Comparison of ENCODE assay signal across 8 mouse cellular contexts in the genomic region with DNA sequence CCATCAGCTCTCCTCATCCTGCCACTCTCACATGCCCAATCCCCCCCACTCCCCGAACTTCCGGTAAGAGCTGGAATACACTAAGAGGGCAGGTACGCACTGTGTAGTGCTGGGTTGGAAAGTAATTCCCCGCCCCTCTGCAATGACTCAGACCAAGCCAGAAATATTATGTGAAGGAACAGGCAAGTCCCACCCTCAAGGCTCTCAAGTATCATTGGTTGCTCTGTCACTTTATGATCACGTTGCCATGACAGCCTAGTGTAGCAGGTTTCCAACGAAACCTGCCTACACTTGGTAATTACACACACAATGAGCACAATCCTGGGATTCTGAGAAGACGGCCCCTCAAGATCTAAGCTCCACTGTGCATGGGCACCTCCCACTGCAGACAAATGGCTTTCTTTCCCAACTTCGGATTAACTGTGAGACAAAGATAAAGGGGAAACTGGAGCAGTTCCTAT. TPM values are rescaled to one million over a fixed set of nuclear protein-coding genes. Genes with fewer than 3 reads are reported as not detected.
A peak's percentile ranks its signal among the peaks of the same experiment; 100 is the strongest.
DNase-seq lines count a peak whose midpoint lies in the region; ATAC-seq and TF ChIP-seq lines count a peak whose summit lies in the region.

No protein-coding gene starts in this region.

- peak overlapping the region; percentile 4; the same call in 1 of the 2 replicates for H3K4me2 ChIP-seq in liver, embryonic 12.5 days
- H3K4me2 ChIP-seq in hindbrain, embryonic 15.5 days, result peak overlapping the region; percentile 74
- no peak overlapping the region for H3K4me2 ChIP-seq in liver, postnatal 0 days (ENCODE audit: low read depth, low read length)
- peak overlapping the region; percentile 66 for H3K4me2 ChIP-seq in neural tube, embryonic 14.5 days (ENCODE audit: low read depth, low read length)

- H3K9me3 ChIP-seq in liver, embryonic 12.5 days (replicated peaks), result no peaks in the 10 kb centered on the region
- no peaks in the 10 kb centered on the region for H3K9me3 ChIP-seq in embryonic facial prominence, embryonic 10.5 days
- no peaks in the 10 kb centered on the region for H3K9me3 ChIP-seq in hindbrain, embryonic 15.5 days
- no peaks in the 10 kb centered on the region for H3K9me3 ChIP-seq in liver, postnatal 0 days (ENCODE audit: low read length)
- H3K9me3 ChIP-seq in neural tube, embryonic 14.5 days (ENCODE audit: control insufficient read depth, low read length), result no peaks in the 10 kb centered on the region

- 0 out of 2 replicates have a peak, but pooled peaks cover 2% of the 10 kb centered on the region for H3K36me3 ChIP-seq in liver, embryonic 12.5 days
- H3K36me3 ChIP-seq in embryonic facial prominence, embryonic 10.5 days (replicated peaks), result peaks cover 15% of the 10 kb centered on the region
- no peaks in the 10 kb centered on the region for H3K36me3 ChIP-seq in hindbrain, embryonic 15.5 days
- H3K36me3 ChIP-seq in liver, postnatal 0 days (replicated peaks; ENCODE audit: insufficient read depth, low read length), result no peaks in the 10 kb centered on the region
- no peaks in the 10 kb centered on the region for H3K36me3 ChIP-seq in neural tube, embryonic 14.5 days (ENCODE audit: control insufficient read depth, insufficient read depth, low read length)

- TF ChIP-seq CTCF in liver, postnatal 0 days (IDR thresholded peaks at IDR 0.05; ENCODE audit: low read depth), result no peak

- 60% methylated on average over 8 of the region's 8 CpGs for WGBS in liver, embryonic 12.5 days (ENCODE audit: insufficient replicate concordance)
- 74% methylated on average over 8 of the region's 8 CpGs for WGBS in embryonic facial prominence, embryonic 10.5 days
- WGBS in hindbrain, embryonic 15.5 days, result 42% methylated on average over 8 of the region's 8 CpGs
- 51% methylated on average over 8 of the region's 8 CpGs for WGBS in liver, postnatal 0 days (ENCODE audit: insufficient replicate concordance)
- 24% methylated on average over 8 of the region's 8 CpGs for WGBS in neural tube, embryonic 14.5 days

- TF ChIP-seq EP300 in liver, postnatal 0 days (IDR thresholded peaks at IDR 0.05; ENCODE audit: low read depth), result no peak

- H3K27ac ChIP-seq in liver, embryonic 12.5 days, result no peak overlapping the region
- peak overlapping the region; percentile 21; the same call in 1 of the 2 replicates for H3K27ac ChIP-seq in embryonic facial prominence, embryonic 10.5 days (replicated peaks)
- H3K27ac ChIP-seq in hindbrain, embryonic 15.5 days (replicated peaks), result peak overlapping the region; percentile 94
- H3K27ac ChIP-seq in liver, postnatal 0 days (ENCODE audit: low read depth), result peak overlapping the region; percentile 53
- H3K27ac ChIP-seq in neural tube, embryonic 14.5 days (ENCODE audit: low read depth, low read length), result peak overlapping the region; percentile 74

- ATAC-seq in liver, embryonic 12.5 days, result peak; percentile 23; the same call in 1 of the 2 replicates
- peak; percentile 54 for ATAC-seq in hindbrain, embryonic 15.5 days (ENCODE audit: low FRiP score, low read depth)
- ATAC-seq in liver, postnatal 0 days, result no peak
- peak; percentile 75 for ATAC-seq in neural tube, embryonic 14.5 days (ENCODE audit: low read depth)

- DNase-seq in liver, result no peak
- DNase-seq in embryonic facial prominence, embryonic 10.5 days (ENCODE audit: low spot score), result no peak
- DNase-seq in liver, postnatal 0 days, result no peak
- DNase-seq in spleen, adult 12 weeks (ENCODE audit: low spot score), result no peak
- no peak for DNase-seq in embryo, embryonic 11 days

- no peaks in the 10 kb centered on the region for H3K27me3 ChIP-seq in liver, embryonic 12.5 days (replicated peaks)
- no peaks in the 10 kb centered on the region for H3K27me3 ChIP-seq in embryonic facial prominence, embryonic 10.5 days (replicated peaks; ENCODE audit: low read depth, poor library complexity, severe bottlenecking)
- H3K27me3 ChIP-seq in hindbrain, embryonic 15.5 days, result no peaks in the 10 kb centered on the region
- H3K27me3 ChIP-seq in liver, postnatal 0 days (ENCODE audit: insufficient read depth, low read length), result no peaks in the 10 kb centered on the region
- H3K27me3 ChIP-seq in neural tube, embryonic 14.5 days (ENCODE audit: control insufficient read depth, insufficient read depth, low read length), result no peaks in the 10 kb centered on the region

- no peak overlapping the region for H3K4me3 ChIP-seq in liver, embryonic 12.5 days
- peak overlapping the region; percentile 31; the same call in 1 of the 2 replicates for H3K4me3 ChIP-seq in embryonic facial prominence, embryonic 10.5 days
- peak overlapping the region; percentile 46 for H3K4me3 ChIP-seq in hindbrain, embryonic 15.5 days
- H3K4me3 ChIP-seq in liver, postnatal 0 days (ENCODE audit: low read depth, low read length), result no peak overlapping the region
- peak overlapping the region; percentile 54 for H3K4me3 ChIP-seq in neural tube, embryonic 14.5 days (ENCODE audit: low read depth, low read length)

- no peak overlapping the region for H3K9ac ChIP-seq in liver, embryonic 12.5 days
- peak overlapping the region; percentile 59 for H3K9ac ChIP-seq in hindbrain, embryonic 15.5 days
- no peak overlapping the region for H3K9ac ChIP-seq in liver, postnatal 0 days (replicated peaks)
- H3K9ac ChIP-seq in neural tube, embryonic 14.5 days (replicated peaks; ENCODE audit: low read depth, low read length), result peak overlapping the region; percentile 50

- H3K4me1 ChIP-seq in liver, embryonic 12.5 days, result peaks cover 72% of the 10 kb centered on the region
- H3K4me1 ChIP-seq in embryonic facial prominence, embryonic 10.5 days, result peaks cover 73% of the 10 kb centered on the region
- peaks cover 68% of the 10 kb centered on the region for H3K4me1 ChIP-seq in hindbrain, embryonic 15.5 days (replicated peaks)
- peaks cover 54% of the 10 kb centered on the region for H3K4me1 ChIP-seq in liver, postnatal 0 days (ENCODE audit: insufficient read depth)
- peaks cover 47% of the 10 kb centered on the region for H3K4me1 ChIP-seq in neural tube, embryonic 14.5 days (ENCODE audit: control insufficient read depth, insufficient read depth, low read length)

RNA-seq across cellular contexts. Expression of a gene that starts 22.0 kb away (rescaled TPM):
- 2.9 and 3.2 TPM in 2 replicates for polyA plus RNA-seq in liver, embryonic 12.5 days (2016; fragmentation: Nextera tagmentation; extraction: Ambion mirVana)
- 6.4 and 6.8 TPM in 2 replicates for polyA plus RNA-seq in embryonic facial prominence, embryonic 10.5 days (2016; fragmentation: Nextera tagmentation; extraction: Ambion mirVana)
- 4.8 and 5.8 TPM in 2 replicates for polyA plus RNA-seq in hindbrain, embryonic 15.5 days (2015; fragmentation: Nextera tagmentation; extraction: Ambion mirVana)
- 1.6 and 1.8 TPM in 2 replicates for polyA plus RNA-seq in liver, postnatal 0 days (2015; fragmentation: Nextera tagmentation; extraction: Ambion mirVana)
- 4.9 and 5.4 TPM in 2 replicates for polyA plus RNA-seq in neural tube, embryonic 14.5 days (2014; fragmentation: Nextera tagmentation; extraction: Ambion mirVana)

RNA-seq across cellular contexts. Expression of a gene that starts 23.0 kb away (rescaled TPM):
- polyA plus RNA-seq in liver, embryonic 12.5 days (2016; fragmentation: Nextera tagmentation; extraction: Ambion mirVana), result 11.4 and 11.9 TPM in 2 replicates
- polyA plus RNA-seq in embryonic facial prominence, embryonic 10.5 days (2016; fragmentation: Nextera tagmentation; extraction: Ambion mirVana), result 29.8 and 31.8 TPM in 2 replicates
- 51.4 and 54.4 TPM in 2 replicates for polyA plus RNA-seq in hindbrain, embryonic 15.5 days (2015; fragmentation: Nextera tagmentation; extraction: Ambion mirVana)
- polyA plus RNA-seq in liver, postnatal 0 days (2015; fragmentation: Nextera tagmentation; extraction: Ambion mirVana), result 32.4 and 36.9 TPM in 2 replicates
- polyA plus RNA-seq in neural tube, embryonic 14.5 days (2014; fragmentation: Nextera tagmentation; extraction: Ambion mirVana), result 39.8 and 43.6 TPM in 2 replicates

RNA-seq across cellular contexts. Expression of a gene that starts 32.6 kb away (rescaled TPM):
- 19.3 and 21.1 TPM in 2 replicates for polyA plus RNA-seq in liver, embryonic 12.5 days (2016; fragmentation: Nextera tagmentation; extraction: Ambion mirVana)
- polyA plus RNA-seq in embryonic facial prominence, embryonic 10.5 days (2016; fragmentation: Nextera tagmentation; extraction: Ambion mirVana), result 32.2 and 32.5 TPM in 2 replicates
- polyA plus RNA-seq in hindbrain, embryonic 15.5 days (2015; fragmentation: Nextera tagmentation; extraction: Ambion mirVana), result 51.0 and 57.4 TPM in 2 replicates
- polyA plus RNA-seq in liver, postnatal 0 days (2015; fragmentation: Nextera tagmentation; extraction: Ambion mirVana), result 13.8 and 15.7 TPM in 2 replicates
- 58.1 and 65.9 TPM in 2 replicates for polyA plus RNA-seq in neural tube, embryonic 14.5 days (2014; fragmentation: Nextera tagmentation; extraction: Ambion mirVana)

RNA-seq across cellular contexts. Expression of a gene that starts 40.2 kb away (rescaled TPM):
- polyA plus RNA-seq in liver, embryonic 12.5 days (2016; fragmentation: Nextera tagmentation; extraction: Ambion mirVana), result 15.2 and 17.7 TPM in 2 replicates
- not detected in 2 replicates for polyA plus RNA-seq in embryonic facial prominence, embryonic 10.5 days (2016; fragmentation: Nextera tagmentation; extraction: Ambion mirVana)
- polyA plus RNA-seq in hindbrain, embryonic 15.5 days (2015; fragmentation: Nextera tagmentation; extraction: Ambion mirVana), result 0.73 and 1.2 TPM in 2 replicates
- polyA plus RNA-seq in liver, postnatal 0 days (2015; fragmentation: Nextera tagmentation; extraction: Ambion mirVana), result 411 and 419 TPM in 2 replicates
- 0.35 and 0.40 TPM in 2 replicates for polyA plus RNA-seq in neural tube, embryonic 14.5 days (2014; fragmentation: Nextera tagmentation; extraction: Ambion mirVana)

RNA-seq across cellular contexts. Expression of a gene that starts 46.6 kb away (rescaled TPM):
- polyA plus RNA-seq in liver, embryonic 12.5 days (2016; fragmentation: Nextera tagmentation; extraction: Ambion mirVana), result 36.2 and 40.6 TPM in 2 replicates
- 35.0 and 39.3 TPM in 2 replicates for polyA plus RNA-seq in embryonic facial prominence, embryonic 10.5 days (2016; fragmentation: Nextera tagmentation; extraction: Ambion mirVana)
- polyA plus RNA-seq in hindbrain, embryonic 15.5 days (2015; fragmentation: Nextera tagmentation; extraction: Ambion mirVana), result 156 and 160 TPM in 2 replicates
- polyA plus RNA-seq in liver, postnatal 0 days (2015; fragmentation: Nextera tagmentation; extraction: Ambion mirVana), result 30.1 and 32.2 TPM in 2 replicates
- 157 and 198 TPM in 2 replicates for polyA plus RNA-seq in neural tube, embryonic 14.5 days (2014; fragmentation: Nextera tagmentation; extraction: Ambion mirVana)

Comparison
In these comparisons a context has a peak if more than half of its experiments do, and no peak if none do; other contexts are left out.
1. H3K4me3 ChIP-seq: peak in embryonic facial prominence, embryonic 10.5 days (single experiment), hindbrain, embryonic 15.5 days (single experiment) and neural tube, embryonic 14.5 days (single experiment); none in liver, embryonic 12.5 days (single experiment) and liver, postnatal 0 days (single experiment).
2. H3K9ac ChIP-seq: peak in hindbrain, embryonic 15.5 days (single experiment) and neural tube, embryonic 14.5 days (single experiment); none in liver, embryonic 12.5 days (single experiment) and liver, postnatal 0 days (single experiment).